Mouse (Mus musculus) C2C12 (cell line): ENCODE measurements around the gene Cdc14a.

Experiments
- CEBPB ChIP-seq: IDR thresholded peaks from one replicate; pipeline ENCODE4 v1.6.1; 2011; ENCODE audit warnings: low read depth, mild to moderate bottlenecking, control low read depth, moderate library complexity
- CTCF ChIP-seq: IDR thresholded peaks from one replicate; pipeline ENCODE4 v1.5.1; 2011; ENCODE audit not compliant: control insufficient read depth, insufficient read depth, insufficient read length
- FOSL1 ChIP-seq: IDR thresholded peaks from one replicate; pipeline ENCODE4 v1.8.0; 2011; ENCODE audit warnings: mild to moderate bottlenecking, low read length; ENCODE audit not compliant: poor library complexity, insufficient read depth, severe bottlenecking
- MAX ChIP-seq: IDR thresholded peaks from one replicate; pipeline ENCODE4 v1.6.1; 2011; ENCODE audit warnings: mild to moderate bottlenecking, control low read depth
- MYOD1 ChIP-seq: IDR thresholded peaks from one replicate; pipeline ENCODE4 v1.6.1; 2011; ENCODE audit warnings: low read depth; ENCODE audit not compliant: control insufficient read depth, insufficient read length
- MYOG ChIP-seq: IDR thresholded peaks from one replicate; pipeline ENCODE4 v1.6.1; 2011; ENCODE audit not compliant: control insufficient read depth, insufficient read length; ENCODE audit errors: extremely low read depth
- USF1 ChIP-seq: IDR thresholded peaks from one replicate; pipeline ENCODE4 v1.6.1; 2011; ENCODE audit warnings: low read depth, mild to moderate bottlenecking, control low read depth, moderate library complexity

GRCm38 (mm10) chr3:116229336-116229735, 194.5 kb downstream of the Cdc14a start:
- TF ChIP-seq CTCF, result no peak
- no peak for TF ChIP-seq USF1
- TF ChIP-seq MAX, result no peak
- no peak for TF ChIP-seq MYOD1
- no peak for TF ChIP-seq MYOG
- TF ChIP-seq FOSL1, result no peak
- TF ChIP-seq CEBPB, result no peak
